Mouse (Mus musculus) stomach, postnatal 0 days (tissue): Measurements from ENCODE around the gene Ldlrad3.

Source experiments
- CTCF ChIP-seq: IDR thresholded peaks from 2 replicates; pipeline ENCODE4 v1.5.1; 2016; ENCODE audit warnings: antibody characterized with exemption, low read depth, mild to moderate bottlenecking, moderate library complexity
- EP300 ChIP-seq: optimal IDR thresholded peaks from 2 replicates; pipeline ENCODE3; 2016; ENCODE audit warnings: antibody characterized with exemption

GRCm38 (mm10) chr2:101956125-101956524 is 230.1 kb downstream of the Ldlrad3 start:
- TF ChIP-seq EP300: no peak
- TF ChIP-seq CTCF: no peak
